In genomic region chr9:113517756-113518155, GRCm38 (mm10) we compare ENCODE assay signal across 24 mouse cellular contexts.
"Had no signal": no experiment of that assay in that cellular context is flagged by ENCODE, and none has a peak within 500 bp of the region (broad histone marks: within the 10 kb centered on the region; RNA-seq: fewer than 3 reads in every experiment).

No protein-coding gene starts in this region.

- ATAC-seq: forebrain, embryonic 15.5 days; hindbrain, postnatal 0 days; intestine, embryonic 16.5 days had no signal

- H3K36me3 ChIP-seq: forebrain, embryonic 15.5 days; heart, embryonic 12.5 days; hindbrain, embryonic 13.5 days; hindbrain, embryonic 15.5 days; kidney, embryonic 15.5 days; limb, embryonic 12.5 days had no signal

- H3K4me3 ChIP-seq: forebrain, embryonic 15.5 days; heart, adult 2 months; heart, embryonic 12.5 days; hindbrain, embryonic 13.5 days; hindbrain, embryonic 15.5 days; kidney, embryonic 15.5 days; limb, embryonic 12.5 days had no signal

- H3K27ac ChIP-seq: forebrain, embryonic 15.5 days; heart, adult 2 months; hindbrain, embryonic 13.5 days; hindbrain, embryonic 15.5 days; hindbrain, postnatal 0 days; kidney, embryonic 15.5 days; kidney, postnatal 0 days; limb, embryonic 12.5 days had no signal

- DNase-seq: forebrain, postnatal 0 days; gastrocnemius, postnatal 14 days; gastrocnemius, postnatal 36 days; heart, adult 2 months; heart, postnatal 14 days; heart, postnatal 36 days; kidney, adult 11 months; kidney, adult 2 months; kidney, adult 9 months; kidney, postnatal 14 days; kidney, postnatal 36 days; layer of hippocampus, adult 9-11 months; layer of hippocampus, postnatal 36 days; left cerebral cortex, postnatal 4 days; liver had no signal

- H3K27me3 ChIP-seq: forebrain, embryonic 15.5 days; heart, embryonic 12.5 days; hindbrain, embryonic 13.5 days; hindbrain, embryonic 15.5 days; kidney, embryonic 15.5 days; limb, embryonic 12.5 days had no signal

- H3K4me2 ChIP-seq: forebrain, embryonic 15.5 days; heart, embryonic 12.5 days; hindbrain, embryonic 13.5 days; hindbrain, embryonic 15.5 days; kidney, embryonic 15.5 days; limb, embryonic 12.5 days had no signal

- H3K9ac ChIP-seq: forebrain, embryonic 15.5 days; forebrain, postnatal 0 days; heart, embryonic 12.5 days; hindbrain, embryonic 13.5 days; hindbrain, embryonic 15.5 days; kidney, embryonic 15.5 days; limb, embryonic 12.5 days had no signal

- H3K9me3 ChIP-seq: forebrain, embryonic 15.5 days; heart, embryonic 12.5 days; hindbrain, embryonic 13.5 days; hindbrain, embryonic 15.5 days; kidney, embryonic 15.5 days; limb, embryonic 12.5 days had no signal

- H3K4me1 ChIP-seq: heart, embryonic 12.5 days; hindbrain, embryonic 15.5 days had no signal
